Mouse (Mus musculus) adrenal gland, postnatal 10 days (tissue): ENCODE data around the gene Syk. TPM values are rescaled to one million over a fixed set of nuclear protein-coding genes. Genes with fewer than 3 reads are reported as not detected.

ENCODE experiments used
- DNase-seq: peaks from one replicate; pipeline ENCODE4 v3.0.0; 2021; ENCODE audit warnings: mixed read lengths
- total RNA-seq, 2 experiments: library from RNA; stranded (reverse); gene quantifications; 2 replicates each; pipeline ENCODE4 v1.2.3; 2021

Gene Syk
- total RNA-seq, 2 experiments from 2014 or later = 8.2 to 8.3 TPM

GRCm38 (mm10) chr13:52651383-52652252 is 68.6 kb downstream of the Syk start:
- peak; percentile 70 for DNase-seq

DNA sequence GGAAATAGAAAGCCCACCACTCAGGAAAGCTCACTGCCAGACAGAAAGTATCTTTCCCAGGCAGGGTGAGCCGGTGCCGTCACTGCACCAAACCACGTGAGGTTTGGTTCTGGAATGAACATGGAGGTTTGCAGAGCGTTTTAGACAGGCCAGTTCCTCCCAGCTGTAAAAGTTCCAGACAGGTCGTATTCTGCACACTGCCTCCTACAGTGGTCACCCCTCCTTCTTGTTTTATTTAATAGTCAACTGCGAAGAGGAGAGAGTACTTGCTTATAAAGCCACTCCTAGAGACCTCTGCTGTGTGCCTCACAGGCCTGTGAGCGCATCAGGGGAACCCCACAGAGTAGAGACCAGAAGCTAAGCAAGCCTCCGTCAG is 69.3 kb downstream of the Syk start:
- DNase-seq = no peak

DNA sequence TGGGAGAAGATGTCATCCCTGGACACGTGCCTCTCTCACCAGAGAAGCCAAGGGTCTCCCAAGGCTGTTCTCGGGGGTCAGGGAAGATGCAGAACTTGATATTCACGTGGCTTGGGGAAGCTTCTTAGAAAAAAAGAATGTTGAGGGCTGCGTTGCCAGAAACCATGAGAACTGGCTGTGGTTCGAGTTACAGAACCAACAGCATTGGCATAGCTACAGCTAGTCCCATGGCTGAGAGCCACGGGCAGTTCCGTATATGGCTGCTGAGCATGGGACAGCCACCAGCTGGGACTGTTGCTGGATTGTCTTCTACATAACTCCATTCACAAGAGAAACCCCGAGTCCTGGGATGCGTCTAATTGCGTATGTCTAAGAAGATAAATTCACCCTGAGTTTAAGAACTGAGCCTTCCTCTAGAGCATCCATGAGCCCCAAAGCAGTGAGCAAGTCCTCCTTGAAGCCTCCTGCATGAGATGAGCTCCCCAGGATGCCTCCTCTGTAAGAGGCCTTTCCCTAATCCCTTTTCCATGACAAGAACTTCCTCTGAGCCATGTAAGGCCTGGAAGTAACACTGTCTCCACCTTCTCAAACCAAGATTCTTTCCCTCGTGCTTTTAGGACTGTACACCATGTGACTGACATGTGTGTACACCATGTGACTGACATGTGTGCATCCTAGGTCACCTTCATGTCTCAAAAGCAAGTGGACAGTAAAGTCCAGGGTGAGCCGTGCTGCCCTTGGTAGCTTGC is 71.3 kb downstream of the Syk start:
- DNase-seq = no peak

GRCm38 (mm10) chr13:52654830-52655308 is 71.9 kb downstream of the Syk start:
- no peak for DNase-seq

- no peak for DNase-seq
Measured at GRCm38 (mm10) chr13:52657966-52658365, 75.0 kb downstream of the Syk start.

GRCm38 (mm10) chr13:52658477-52658876 is 75.5 kb downstream of the Syk start:
- peak; percentile 78 for DNase-seq

- no peak for DNase-seq
Measured at GRCm38 (mm10) chr13:52659171-52659665, 76.2 kb downstream of the Syk start.

GRCm38 (mm10) chr13:52669889-52670288 is 86.9 kb downstream of the Syk start:
- DNase-seq = peak; percentile 63

GRCm38 (mm10) chr13:52673272-52673671 is 90.3 kb downstream of the Syk start:
- no peak for DNase-seq

DNA sequence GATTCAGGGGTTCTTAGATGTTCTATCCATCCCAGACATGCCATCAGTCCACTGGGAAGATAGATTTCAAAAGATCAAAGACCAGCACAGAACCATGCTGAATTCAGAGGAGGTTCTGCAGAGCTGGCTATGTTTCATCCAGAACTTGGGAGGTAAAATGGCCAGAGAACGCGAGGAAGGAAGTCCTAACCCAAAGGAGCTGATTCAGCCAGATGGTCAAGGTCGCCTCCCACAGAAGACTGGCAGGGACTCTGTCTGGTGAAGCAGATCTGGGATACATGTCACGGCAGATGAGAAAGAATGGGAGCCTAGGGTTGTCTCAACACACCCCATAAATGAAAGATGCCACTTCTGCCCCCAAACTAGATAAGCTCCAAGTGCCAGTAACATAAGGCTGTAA is 90.9 kb downstream of the Syk start:
- DNase-seq = no peak

- DNase-seq = no peak
Measured at GRCm38 (mm10) chr13:52674839-52675238, 91.9 kb downstream of the Syk start.

- DNase-seq = no peak
Measured at GRCm38 (mm10) chr13:52675526-52676294, 92.7 kb downstream of the Syk start.

DNA sequence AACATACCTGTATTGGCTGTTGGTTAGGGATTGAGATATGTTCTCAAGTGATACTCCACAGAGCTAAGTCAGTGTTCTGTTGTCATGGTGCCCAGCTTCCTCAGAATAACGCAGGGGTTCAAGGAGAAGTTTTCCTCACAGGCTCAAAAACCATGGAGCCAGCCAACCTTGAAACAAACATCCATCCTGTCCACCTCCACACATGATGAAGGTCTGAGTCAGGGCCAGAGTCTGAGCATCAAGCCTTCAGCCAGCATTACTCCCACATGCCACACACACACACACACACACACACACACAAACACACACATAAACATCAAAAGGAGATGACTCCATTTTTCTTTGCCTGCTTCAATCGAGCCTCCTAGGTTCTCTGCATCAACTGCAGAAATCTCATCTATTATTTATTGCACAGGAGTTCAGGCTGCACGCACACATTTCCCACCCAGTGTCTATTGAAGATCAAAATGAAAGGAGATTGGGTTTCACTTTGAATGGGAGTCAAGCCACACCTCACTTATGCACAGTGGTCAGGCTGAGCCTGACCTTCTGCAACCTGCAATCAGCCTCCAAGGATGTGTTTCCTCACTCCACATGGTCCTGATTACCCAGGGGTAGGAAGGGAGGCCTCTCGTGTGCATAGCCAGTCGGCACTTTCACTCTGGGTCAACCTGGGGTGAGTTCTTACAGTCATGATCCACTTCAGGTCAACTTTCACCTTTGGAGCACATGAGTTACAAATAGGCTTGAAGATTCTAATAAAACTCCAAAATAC is 93.9 kb downstream of the Syk start:
- peak; percentile 29 for DNase-seq

GRCm38 (mm10) chr13:52679906-52680305 is 96.9 kb downstream of the Syk start:
- peak; percentile 55 for DNase-seq

DNA sequence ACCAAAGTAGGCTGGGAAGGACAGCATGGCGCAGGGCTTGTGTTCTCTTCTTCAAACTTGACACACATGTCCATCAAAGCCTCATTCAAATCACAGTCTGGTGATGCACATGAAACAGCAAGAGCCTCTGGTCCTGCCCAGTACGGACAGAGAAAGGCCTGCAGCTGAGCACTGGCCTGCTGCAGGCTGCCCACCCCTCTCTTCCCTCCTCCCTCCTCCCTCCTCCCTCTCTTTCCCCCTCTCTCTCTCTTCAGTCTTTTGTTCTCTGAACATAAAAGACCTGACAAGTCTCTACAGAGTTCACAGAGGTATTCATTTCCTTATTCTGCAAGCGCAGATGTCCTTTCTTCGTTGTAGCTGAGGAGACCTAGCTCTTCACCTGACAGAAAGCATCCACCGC is 99.1 kb downstream of the Syk start:
- no peak for DNase-seq

DNA sequence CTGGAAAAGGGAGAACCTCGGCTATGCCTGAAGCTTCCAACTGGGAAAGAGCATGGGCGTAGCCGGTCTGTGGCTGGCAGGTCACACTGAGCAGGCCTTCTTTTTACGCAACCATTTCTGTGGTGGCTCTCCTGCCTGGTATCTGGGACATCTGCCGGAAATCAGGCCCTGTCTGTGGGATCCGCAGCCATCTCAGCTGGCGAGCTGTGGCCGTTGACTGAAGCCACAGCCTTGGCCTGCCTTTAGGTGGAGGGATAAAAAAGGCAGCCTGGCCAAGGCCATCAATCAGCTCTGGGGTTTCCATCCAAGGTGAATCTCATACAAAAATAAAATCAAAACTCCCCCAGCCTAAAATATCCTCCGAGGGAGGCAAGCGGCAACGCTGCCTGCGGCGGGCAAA is 107.5 kb downstream of the Syk start:
- DNase-seq = no peak

GRCm38 (mm10) chr13:52692311-52692710 is 109.3 kb downstream of the Syk start:
- no peak for DNase-seq

DNA sequence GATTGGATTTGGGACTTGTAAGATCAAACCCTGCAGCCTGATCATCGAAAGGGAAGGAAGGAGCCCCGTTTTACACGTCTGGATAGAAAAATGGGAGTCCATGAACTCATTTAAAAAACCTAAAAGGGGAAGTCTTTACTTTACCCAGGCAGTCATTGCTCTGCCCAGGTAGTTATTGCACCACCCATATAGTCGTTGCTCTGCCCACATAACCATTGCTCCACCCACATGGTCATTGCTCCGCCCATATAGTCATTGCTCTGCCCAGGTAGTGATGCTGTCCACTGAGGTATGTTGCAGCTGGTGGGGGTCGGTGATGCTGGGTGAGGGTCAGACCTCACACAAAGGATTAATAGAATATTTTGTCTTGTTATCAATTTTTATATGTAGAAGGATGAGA is 111.9 kb downstream of the Syk start:
- DNase-seq = no peak
